Mouse (Mus musculus) cerebellum, adult 2 months (tissue): ENCODE data around the gene Pitpna.

Experiments
- CTCF ChIP-seq: fragments of 200-500 bp; IDR thresholded peaks from 2 replicates; pipeline ENCODE4 v1.5.1; 2011; ENCODE audit warnings: low read depth, mild to moderate bottlenecking, control low read depth, low read length, moderate library complexity, borderline replicate concordance; ENCODE audit not compliant: insufficient read depth
- POLR2A ChIP-seq: fragments of 200-500 bp; IDR thresholded peaks from 2 replicates; pipeline ENCODE4 v1.6.1; 2011; ENCODE audit warnings: low read length, control low read depth, borderline replicate concordance; ENCODE audit not compliant: insufficient read depth

GRCm38 (mm10) chr11:75660941-75661800 is 73.3 kb downstream of the Pitpna start:
- no peak for TF ChIP-seq CTCF
- no peak for TF ChIP-seq POLR2A
